ENCODE assay signal across 31 mouse cellular contexts in genomic region chr1:40045686-40046085, GRCm38 (mm10). TPM values are rescaled to one million over a fixed set of nuclear protein-coding genes. Genes with fewer than 3 reads are reported as not detected.
DNase-seq lines count a peak whose midpoint lies in the region; ATAC-seq lines count a peak whose summit lies in the region.
"Had no signal": no experiment of that assay in that cellular context is flagged by ENCODE, and none has a peak within 500 bp of the region (broad histone marks: within the 10 kb centered on the region; RNA-seq: fewer than 3 reads in every experiment).

No protein-coding gene starts in this region.

- H3K27ac ChIP-seq in liver, embryonic 16.5 days (ENCODE audit: low read length): peak overlapping the region; percentile 6; the same call in 1 of the 2 replicates
- H3K27ac ChIP-seq in liver, embryonic 12.5 days: no peak overlapping the region
- H3K27ac ChIP-seq: forebrain, embryonic 12.5 days; hindbrain, embryonic 13.5 days; liver, embryonic 14.5 days; lung, embryonic 15.5 days; stomach, postnatal 0 days had no signal

- H3K9me3 ChIP-seq in liver, embryonic 16.5 days (replicated peaks; ENCODE audit: control insufficient read depth, low read length): no peaks in the 10 kb centered on the region
- no peaks in the 10 kb centered on the region for H3K9me3 ChIP-seq in liver, embryonic 12.5 days (replicated peaks)
- H3K9me3 ChIP-seq: forebrain, embryonic 12.5 days; hindbrain, embryonic 13.5 days; lung, embryonic 15.5 days had no signal

- H3K4me2 ChIP-seq in liver, embryonic 16.5 days (ENCODE audit: low read depth, low read length): no peak overlapping the region
- H3K4me2 ChIP-seq in liver, embryonic 12.5 days: no peak overlapping the region
- H3K4me2 ChIP-seq: forebrain, embryonic 12.5 days; heart, embryonic 11.5 days; hindbrain, embryonic 13.5 days; lung, embryonic 15.5 days had no signal

- H3K4me1 ChIP-seq in liver, embryonic 16.5 days (ENCODE audit: control insufficient read depth, low read depth, low read length): no peaks in the 10 kb centered on the region
- no peaks in the 10 kb centered on the region for H3K4me1 ChIP-seq in liver, embryonic 12.5 days
- H3K4me1 ChIP-seq: forebrain, embryonic 12.5 days; hindbrain, embryonic 13.5 days; lung, embryonic 15.5 days had no signal

- H3K36me3 ChIP-seq in liver, embryonic 16.5 days (ENCODE audit: control insufficient read depth, insufficient read depth): no peaks in the 10 kb centered on the region
- H3K36me3 ChIP-seq in liver, embryonic 12.5 days: no peaks in the 10 kb centered on the region
- no peaks in the 10 kb centered on the region for H3K36me3 ChIP-seq in splenic B cell, adult 2 months (ENCODE audit: control insufficient read depth, insufficient read depth, low read length, poor library complexity, severe bottlenecking)
- H3K36me3 ChIP-seq: forebrain, embryonic 12.5 days; hindbrain, embryonic 13.5 days; lung, embryonic 15.5 days had no signal

- peak; percentile 6 for DNase-seq in MEL-GATA-1-ER (ENCODE audit: extremely low read depth, low read depth)
- DNase-seq in induced T-regulatory cell, adult 2 months (ENCODE audit: low read depth): peak; percentile 56
- DNase-seq in splenic B cell, adult 2 months (ENCODE audit: low read depth, low spot score): peak; percentile 55
- no peak for DNase-seq in embryo, embryonic 9.5 days (ENCODE audit: extremely low spot score)
- DNase-seq in layer of hippocampus, postnatal 14 days (ENCODE audit: low spot score in 2 of 2): no peak
- DNase-seq: adrenal gland, postnatal 10 days; cerebellum, adult 11-12 months; cerebellum, adult 9-11 months; forebrain, postnatal 0 days; heart, postnatal 36 days; kidney, adult 11 months; kidney, postnatal 14 days; left cerebral cortex, postnatal 4 days; midbrain, embryonic 14.5 days; right cerebral cortex, adult 18-20 months; spleen, adult 18-20 months; thymus, adult 2 months; thymus, postnatal 4 days had no signal

- ATAC-seq in liver, embryonic 16.5 days (ENCODE audit: low read depth): no peak
- no peak for ATAC-seq in liver, embryonic 12.5 days
- ATAC-seq: forebrain, postnatal 0 days had no signal

- H3K4me3 ChIP-seq in liver, embryonic 16.5 days (ENCODE audit: low read depth, low read length): no peak overlapping the region
- no peak overlapping the region for H3K4me3 ChIP-seq in liver, embryonic 12.5 days
- H3K4me3 ChIP-seq: erythroblast, embryonic 14.5 days; forebrain, embryonic 12.5 days; hindbrain, embryonic 13.5 days; lung, embryonic 15.5 days; megakaryocyte, embryonic 14.5 days had no signal

- no peaks in the 10 kb centered on the region for H3K27me3 ChIP-seq in liver, embryonic 16.5 days (ENCODE audit: control insufficient read depth, insufficient read depth, low read depth, low read length)
- H3K27me3 ChIP-seq in liver, embryonic 12.5 days (replicated peaks): no peaks in the 10 kb centered on the region
- H3K27me3 ChIP-seq in splenic B cell, adult 2 months (ENCODE audit: control insufficient read depth, insufficient read depth, low read length, poor library complexity, severe bottlenecking): no peaks in the 10 kb centered on the region
- H3K27me3 ChIP-seq: CH12.LX; forebrain, embryonic 12.5 days; hindbrain, embryonic 13.5 days; lung, embryonic 15.5 days had no signal

- H3K9ac ChIP-seq in liver, embryonic 16.5 days (ENCODE audit: low read depth, low read length): no peak overlapping the region
- H3K9ac ChIP-seq in liver, embryonic 12.5 days: no peak overlapping the region
- H3K9ac ChIP-seq: forebrain, embryonic 12.5 days; forebrain, postnatal 0 days; hindbrain, embryonic 13.5 days; liver, embryonic 14.5 days; lung, embryonic 15.5 days had no signal

- 16% methylated on average over 6 of the region's 6 CpGs for WGBS in liver, embryonic 16.5 days (ENCODE audit: insufficient replicate concordance)
- 26% methylated on average over 6 of the region's 6 CpGs for WGBS in liver, embryonic 12.5 days (ENCODE audit: insufficient replicate concordance)

RNA-seq across cellular contexts. Expression of gene Il1r2, which starts 28.2 kb away (rescaled TPM):
- 1.9 and 2.0 TPM in 2 replicates for polyA plus RNA-seq in liver, embryonic 16.5 days (2015; fragmentation: Nextera tagmentation; extraction: Ambion mirVana)
- polyA plus RNA-seq in liver, embryonic 12.5 days (2016; fragmentation: Nextera tagmentation; extraction: Ambion mirVana): 0.31 and 0.48 TPM in 2 replicates
- total RNA-seq in layer of hippocampus, postnatal 14 days (2021): under 1 TPM in 1 of 2 experiments, not detected in 1; 0.38 TPM
- total RNA-seq: forebrain, postnatal 0 days; heart, postnatal 36 days had no signal
- polyA plus RNA-seq: erythroblast, embryonic 14.5 days; kidney, embryonic 14.5 days; neural tube, embryonic 11.5 days had no signal

Comparison
In these comparisons a context has a peak if more than half of its experiments do, and no peak if none do; other contexts are left out.
1. DNase-seq: peak in MEL-GATA-1-ER (single experiment), induced T-regulatory cell, adult 2 months (single experiment) and splenic B cell, adult 2 months (single experiment); none in embryo, embryonic 9.5 days (single experiment) and layer of hippocampus, postnatal 14 days (0 of 2).